Mouse (Mus musculus) liver, embryonic 14.5 days (tissue): Measurements from ENCODE around the gene Zdhhc21.

ENCODE experiments used
- CTCF ChIP-seq: IDR thresholded peaks from 2 replicates; pipeline ENCODE4 v1.5.1; 2016; ENCODE audit warnings: antibody characterized with exemption, low read depth, control low read depth
- EP300 ChIP-seq: IDR thresholded peaks from 2 replicates; pipeline ENCODE4 v1.6.1; 2016; ENCODE audit warnings: antibody characterized with exemption, low read depth

GRCm38 (mm10) chr4:82895227-82895626 lies 35.5 kb upstream of the Zdhhc21 start:
- TF ChIP-seq EP300 = no peak
- no peak for TF ChIP-seq CTCF
